Mouse (Mus musculus): Measurements from ENCODE around the gene Snx21.
"Not testable (repeated sequence)": the region's sequence is repeated elsewhere in the genome, so short reads cannot be mapped to it uniquely, and the experiment has no call there.

Snx21 gene

DNA sequence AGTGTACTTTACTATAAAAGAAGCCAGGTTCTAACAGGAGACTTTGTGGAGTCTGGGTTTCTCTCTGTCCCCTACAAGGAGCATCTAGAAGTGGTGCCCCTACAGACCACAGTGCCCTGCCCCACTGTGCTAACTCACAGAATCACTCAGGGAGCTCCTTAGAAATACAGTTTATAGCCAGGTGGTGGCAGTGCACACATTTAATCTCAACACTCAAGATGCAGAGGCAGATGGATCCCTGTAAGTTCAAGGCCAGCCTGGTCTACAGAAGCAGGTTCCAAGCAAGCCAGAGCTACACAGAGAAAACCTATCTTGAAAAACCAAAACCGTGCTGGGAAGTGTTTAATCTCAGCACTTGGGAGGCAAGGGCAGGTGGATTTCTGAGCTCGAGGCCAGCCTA, 8.1 kb downstream of the Snx21 start:
- no peak for DNase-seq (ENCODE audit: low spot score in 2 of 2)

- DNase-seq (ENCODE audit: low spot score in 2 of 2), result peak; percentile 72 to 85
Measured at GRCm38 (mm10) chr2:164794293-164794692, 8.7 kb downstream of the Snx21 start.

- DNase-seq (ENCODE audit: low spot score in 2 of 2), result no peak
Measured at GRCm38 (mm10) chr2:164795868-164796267, 10.2 kb downstream of the Snx21 start.

GRCm38 (mm10) chr2:164798554-164798953, 12.9 kb downstream of the Snx21 start:
- not testable (repeated sequence) for DNase-seq (ENCODE audit: low spot score in 2 of 2)

DNA sequence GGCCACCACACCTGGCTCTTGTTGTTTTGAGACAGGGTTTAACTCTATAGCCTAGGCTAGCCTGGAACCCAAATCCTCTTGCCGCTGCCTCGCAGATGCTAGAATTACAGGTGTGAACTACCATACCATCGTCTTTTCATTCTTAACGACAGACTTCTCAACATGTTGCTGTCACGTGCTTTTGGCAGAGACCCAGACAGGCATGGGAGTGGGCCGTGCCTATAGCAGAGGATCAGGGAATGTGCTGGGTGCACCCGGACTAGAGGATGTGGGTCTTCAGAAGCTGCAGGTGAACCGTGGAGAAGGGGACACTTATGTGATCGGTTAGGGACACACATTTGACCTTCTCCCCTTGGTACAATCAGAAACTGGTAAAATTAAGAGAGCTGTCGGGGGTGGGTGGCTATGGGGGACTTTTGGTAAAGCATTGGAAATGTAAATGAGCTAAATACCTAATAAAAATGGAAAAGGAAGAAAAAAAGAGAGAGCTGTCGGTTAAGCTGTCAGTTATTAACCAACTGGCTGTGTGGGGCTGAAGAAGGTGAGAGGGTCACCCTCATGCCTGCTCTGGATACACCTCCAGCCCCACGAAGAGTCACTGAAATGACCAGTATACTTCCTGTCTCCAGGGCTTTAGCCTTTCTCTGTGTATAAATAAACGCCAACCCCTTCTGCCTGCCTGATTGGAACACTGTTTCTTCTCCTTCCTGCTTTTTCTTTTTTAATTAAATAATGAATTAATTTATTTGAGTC, 14.8 kb downstream of the Snx21 start:
- no peak for DNase-seq (ENCODE audit: low spot score in 2 of 2)

DNA sequence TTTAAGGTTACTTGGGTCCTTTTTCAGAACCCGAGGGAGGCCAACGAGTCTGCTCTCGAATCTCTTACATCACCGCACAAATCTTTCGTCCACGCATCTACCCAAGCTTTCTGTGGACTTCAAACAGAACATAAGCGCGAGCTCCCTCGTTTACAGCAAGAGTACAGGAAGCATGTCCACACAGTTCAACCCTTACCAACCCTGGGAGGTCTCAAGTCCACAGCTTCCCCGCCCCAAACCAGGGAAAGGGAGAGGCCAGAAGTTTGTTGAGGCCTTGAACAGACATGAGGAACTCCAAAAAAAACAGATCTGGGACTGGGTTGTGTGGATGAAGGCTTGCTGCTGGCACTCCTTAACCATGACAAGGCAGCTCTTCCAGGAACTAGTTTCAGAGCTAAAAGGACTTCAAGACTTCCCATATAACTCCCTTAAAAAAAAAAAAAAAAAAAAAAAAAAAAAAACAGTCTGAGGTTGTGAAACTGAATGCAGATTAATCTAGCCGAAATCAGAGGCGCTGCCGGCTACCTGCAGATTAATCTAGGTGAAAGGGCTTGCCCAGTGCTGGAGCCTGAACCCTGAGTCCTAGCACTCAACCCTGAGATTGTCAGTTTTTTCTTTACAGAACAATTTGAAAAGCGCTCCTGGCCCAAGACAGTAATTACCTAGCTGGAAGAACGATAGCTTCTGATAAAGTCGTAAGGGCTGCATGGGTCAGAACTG, 17.7 kb downstream of the Snx21 start:
- no peak for DNase-seq (ENCODE audit: low spot score in 2 of 2)

DNA sequence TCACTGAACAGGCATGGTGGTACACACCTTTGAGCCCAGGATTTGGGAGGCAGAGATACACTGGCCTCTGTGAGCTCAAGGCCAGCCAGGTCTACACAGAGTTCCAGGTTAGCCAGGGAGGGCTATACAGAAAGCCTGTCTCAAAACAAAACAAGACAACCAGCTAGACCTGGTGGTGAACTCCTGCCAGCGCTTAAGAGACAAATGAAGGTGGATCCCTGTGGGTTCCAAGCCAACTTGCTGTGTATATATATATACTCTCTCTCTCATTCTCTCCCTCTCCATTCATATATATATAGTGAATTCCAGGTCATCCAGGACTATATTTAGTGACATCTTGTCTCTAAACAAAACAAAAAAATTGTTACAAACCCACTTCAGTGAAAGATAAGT, 18.3 kb downstream of the Snx21 start:
- no peak for DNase-seq (ENCODE audit: low spot score in 2 of 2)

DNA sequence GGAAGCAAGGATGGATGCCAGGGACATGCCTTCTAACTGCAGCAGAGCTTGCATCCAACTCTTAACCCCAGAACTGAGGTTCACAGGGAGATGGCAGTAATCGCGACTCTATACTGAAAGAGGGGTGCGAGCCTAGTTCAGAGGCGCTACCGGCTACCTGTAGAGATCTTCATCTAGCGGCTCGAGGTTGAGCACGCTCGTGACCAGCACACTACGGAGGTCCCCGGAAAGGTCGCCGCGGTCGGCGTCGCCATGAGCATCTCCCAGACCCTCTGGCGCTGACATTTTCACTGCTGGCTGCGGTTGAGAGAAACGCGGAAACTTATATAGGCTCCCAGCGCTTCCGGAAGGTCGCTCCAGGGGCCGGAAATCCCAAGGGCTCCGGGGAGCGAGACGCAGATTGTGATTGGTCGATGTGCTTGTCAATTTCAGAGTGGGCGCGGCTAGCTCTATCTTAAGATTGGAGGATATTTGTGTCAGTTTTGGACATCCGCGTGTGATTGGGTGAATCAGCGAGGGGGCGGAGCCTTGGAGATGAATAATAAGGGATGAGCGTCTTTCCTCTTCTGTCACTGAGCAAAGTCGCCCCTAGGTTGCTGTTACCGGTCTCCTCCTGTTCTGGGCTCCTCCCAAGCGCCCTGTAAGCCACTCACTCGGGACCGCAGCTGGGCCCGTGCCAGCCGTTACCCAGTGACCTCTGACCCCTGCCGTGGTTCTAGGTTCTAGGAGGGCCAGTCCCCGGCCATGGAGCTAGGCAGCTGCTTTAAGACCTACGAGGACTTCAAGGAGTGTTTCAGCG, 19.1 kb downstream of the Snx21 start, which contains the start of the genes Acot8 and Zswim3:
Gene Acot8, minus strand, starts transcription at position 350 of the 799 bp plus-strand sequence.
Gene Zswim3, plus strand, starts transcription at position 566 of the 799 bp plus-strand sequence.
- DNase-seq (ENCODE audit: low spot score in 2 of 2), result peak; percentile 96 to 97

DNA sequence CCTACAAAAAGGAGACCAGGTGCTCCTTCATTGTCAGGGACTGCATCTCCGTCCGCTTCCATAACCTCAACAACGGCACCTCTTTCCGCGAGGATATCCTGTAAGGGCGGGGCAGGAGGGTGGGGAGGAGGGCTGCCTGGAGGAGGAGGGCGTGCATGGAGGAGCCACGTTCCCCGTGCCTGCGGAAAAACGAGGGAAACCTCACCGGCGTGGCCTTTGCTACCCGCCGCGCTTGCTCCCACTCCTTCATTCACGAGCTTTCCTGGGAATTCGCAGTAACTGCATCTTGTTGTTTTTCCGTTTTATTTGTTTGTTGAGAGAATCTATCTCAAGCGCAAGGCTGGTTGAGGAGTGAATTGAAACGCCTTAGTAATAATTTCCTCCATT, 19.7 kb downstream of the Snx21 start:
- no peak for DNase-seq (ENCODE audit: low spot score in 2 of 2)

DNA sequence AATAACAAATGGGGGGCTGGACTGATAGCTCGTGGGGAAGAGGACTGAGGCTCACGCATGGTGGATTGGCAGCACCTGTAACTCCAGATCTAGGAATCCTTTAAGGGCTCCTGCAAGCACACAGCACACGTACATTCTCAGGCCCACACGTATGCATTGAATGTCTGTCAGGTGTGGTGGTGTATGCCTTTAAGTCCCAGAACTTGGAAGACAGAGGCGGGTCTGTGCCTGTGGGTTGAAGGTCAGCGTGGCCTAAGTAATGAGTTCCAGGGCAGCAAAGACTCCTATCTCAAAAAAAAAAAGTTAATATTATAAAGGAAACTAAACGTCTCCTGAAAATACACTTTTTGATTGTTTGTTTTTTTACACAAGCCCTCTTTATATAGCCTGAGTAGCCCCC, 21.0 kb downstream of the Snx21 start:
- no peak for DNase-seq (ENCODE audit: low spot score in 2 of 2)

DNA sequence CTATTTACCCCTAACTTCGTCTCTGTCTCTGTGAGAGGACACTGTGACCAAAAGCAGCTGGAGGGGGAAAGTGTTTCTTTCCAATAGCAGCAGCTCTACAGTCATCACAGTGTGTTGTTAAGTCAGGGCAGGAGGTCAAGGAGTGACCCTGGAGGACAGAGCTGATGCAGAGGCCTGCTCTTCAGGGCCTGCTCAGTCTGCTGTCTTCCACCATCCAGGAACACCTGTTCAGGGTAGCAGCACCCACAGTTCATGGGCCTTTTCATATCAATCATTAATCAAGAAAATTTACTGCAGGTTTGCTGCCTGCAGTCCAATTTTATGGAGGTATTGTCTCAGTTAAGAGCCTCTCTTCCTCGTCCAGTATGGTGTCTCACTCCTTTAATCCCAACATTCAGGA, 27.9 kb downstream of the Snx21 start:
- DNase-seq (ENCODE audit: low spot score in 2 of 2), result no peak

DNA sequence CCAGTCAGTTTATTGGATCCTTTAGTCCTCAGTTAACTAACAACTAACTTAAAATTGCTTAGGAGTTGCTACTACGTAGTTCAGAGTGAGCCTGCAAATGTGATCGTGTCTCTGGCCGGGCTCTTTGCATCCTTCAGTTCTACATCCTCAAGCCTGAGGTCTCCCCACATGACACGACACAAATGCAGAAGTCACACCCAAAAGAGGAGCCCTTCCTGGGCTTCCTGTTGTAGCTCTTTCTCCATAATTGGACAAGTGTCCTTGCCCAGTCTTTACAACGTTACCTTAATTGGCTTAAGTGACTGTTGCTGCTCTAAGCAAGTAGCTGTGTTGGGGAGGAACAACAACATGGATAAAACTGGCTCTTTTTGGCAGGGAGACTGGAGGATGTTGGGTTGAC, 29.7 kb downstream of the Snx21 start:
- DNase-seq (ENCODE audit: low spot score in 2 of 2), result no peak

- no peak for DNase-seq (ENCODE audit: low spot score in 2 of 2)
Measured at GRCm38 (mm10) chr2:164815821-164816220, 30.2 kb downstream of the Snx21 start.

GRCm38 (mm10) chr2:164817206-164817605, 31.6 kb downstream of the Snx21 start:
- no peak for DNase-seq (ENCODE audit: low spot score in 2 of 2)

GRCm38 (mm10) chr2:164817703-164818102, 32.1 kb downstream of the Snx21 start:
- no peak for DNase-seq (ENCODE audit: low spot score in 2 of 2)

- no peak for DNase-seq (ENCODE audit: low spot score in 2 of 2)
Measured at GRCm38 (mm10) chr2:164821060-164821459, 35.4 kb downstream of the Snx21 start.

DNA sequence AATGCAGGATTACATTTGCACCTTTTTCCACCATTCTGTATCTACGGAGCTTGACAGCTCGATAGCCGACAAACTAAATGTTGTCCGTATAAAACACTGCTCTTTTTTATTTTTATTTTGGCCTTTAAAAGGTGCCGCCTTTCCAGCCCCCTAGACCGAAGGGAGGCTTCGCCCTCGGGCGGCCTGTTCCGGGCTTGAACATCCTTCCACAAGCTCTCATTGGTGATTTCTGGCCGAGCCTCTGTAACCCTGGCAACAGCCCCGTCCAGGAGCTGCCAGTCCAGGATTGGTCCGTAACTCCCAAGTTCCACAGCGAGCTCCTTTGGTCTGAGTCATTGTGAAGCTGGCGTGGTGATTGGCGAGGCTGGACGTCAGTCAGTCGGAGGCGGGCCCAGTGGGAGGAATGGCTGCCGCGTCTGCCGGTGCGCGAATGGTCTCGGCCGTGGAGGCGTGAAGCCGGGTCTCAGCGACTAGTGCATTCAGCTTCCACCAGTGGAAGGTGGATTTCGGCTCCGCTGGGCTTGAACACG, 37.1 kb downstream of the Snx21 start, which contains the start of gene Zswim1:
Gene Zswim1, plus strand, starts transcription at position 51 of the 530 bp plus-strand sequence.
- peak; percentile 99 to 100 for DNase-seq (ENCODE audit: low spot score in 2 of 2)

GRCm38 (mm10) chr2:164823181-164823585, 37.6 kb downstream of the Snx21 start:
- DNase-seq (ENCODE audit: low spot score in 2 of 2), result no peak

DNA sequence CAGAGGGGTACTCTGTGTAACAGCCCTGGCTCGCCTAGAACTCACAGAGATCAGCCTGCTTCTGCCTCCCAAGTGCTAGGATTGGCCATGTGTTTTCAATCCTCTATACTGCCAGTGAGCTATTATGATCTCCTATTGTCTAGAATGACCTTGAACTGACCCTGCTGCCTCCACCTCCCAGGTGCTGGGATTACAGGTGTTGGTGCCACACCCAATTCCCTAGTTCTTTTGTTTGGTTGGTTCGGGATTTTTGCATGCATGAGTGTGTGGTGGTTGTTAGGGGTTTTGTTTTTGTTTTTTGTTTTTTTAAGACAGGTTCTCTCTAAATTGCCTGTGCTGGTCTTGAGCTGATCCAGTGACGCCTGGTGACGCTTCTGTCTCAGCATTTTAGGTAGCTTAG, 38.3 kb downstream of the Snx21 start:
- DNase-seq (ENCODE audit: low spot score in 2 of 2), result no peak

DNA sequence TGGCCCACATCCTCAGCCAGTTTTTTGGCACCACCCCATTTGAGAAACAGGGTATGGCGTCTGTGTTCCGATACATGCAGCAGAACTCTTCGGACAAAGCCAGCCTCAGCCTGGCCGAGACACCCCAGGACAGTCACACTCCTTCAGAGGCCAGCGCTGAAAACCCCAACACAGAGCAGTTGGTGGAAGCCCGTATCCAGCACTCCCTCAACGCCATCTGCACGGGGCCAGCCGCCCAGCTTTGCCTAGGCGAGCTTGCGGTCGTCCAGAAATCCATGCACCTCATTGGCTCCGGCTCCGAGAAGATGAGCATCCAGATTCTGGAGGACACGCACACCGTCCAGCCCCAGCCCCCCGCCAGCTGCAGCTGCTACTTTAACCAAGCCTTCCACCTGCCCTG, 39.9 kb downstream of the Snx21 start:
- no peak for DNase-seq (ENCODE audit: low spot score in 2 of 2)

- no peak for DNase-seq (ENCODE audit: low spot score in 2 of 2)
Measured at GRCm38 (mm10) chr2:164827146-164827850, 41.7 kb downstream of the Snx21 start.

All from urinary bladder, postnatal 4 days (tissue).